Mouse (Mus musculus): ENCODE measurements around the gene R3hdm4.
A peak's percentile ranks its signal among the peaks of the same experiment; 100 is the strongest.
"Not testable (repeated sequence)": the region's sequence is repeated elsewhere in the genome, so short reads cannot be mapped to it uniquely, and the experiment has no call there.

R3hdm4 gene

DNA sequence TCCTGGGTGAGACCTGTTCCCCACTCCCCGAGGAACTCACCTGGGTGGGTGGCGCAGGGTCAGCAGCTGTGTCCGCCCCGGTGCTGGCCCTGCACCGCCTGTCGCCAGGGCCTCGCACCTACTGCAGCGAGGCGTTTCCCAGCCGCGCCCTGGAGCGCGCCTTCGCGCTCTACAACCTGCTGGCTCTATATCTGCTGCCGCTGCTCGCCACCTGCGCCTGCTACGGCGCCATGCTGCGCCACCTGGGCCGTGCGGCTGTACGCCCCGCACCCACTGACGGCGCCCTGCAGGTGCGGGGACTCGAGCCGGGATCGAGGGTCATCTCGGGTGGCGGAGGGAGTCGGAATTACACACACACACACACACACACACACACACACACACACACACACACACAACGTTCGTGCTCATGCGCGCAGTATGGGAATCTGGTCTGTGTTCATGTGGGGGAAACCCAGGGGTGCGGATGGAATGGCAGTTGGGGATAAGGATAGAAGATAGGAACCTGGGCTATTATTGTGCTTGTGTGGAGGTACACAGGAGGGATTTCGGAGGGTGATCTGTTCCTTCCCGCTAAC is at the start of gene R3hdm4:
R3hdm4 (minus strand) TSS at position 251 of the 578 bp plus-strand sequence.
- no peak for DNase-seq (ENCODE audit: low read depth)

GRCm38 (mm10) chr10:79970415-79971182 is 49.6 kb upstream of the R3hdm4 start, which contains the start of gene Grin3b:
TSS of gene Grin3b (plus strand) at chr10:79970715.
- no peak for DNase-seq (ENCODE audit: low read depth)

- DNase-seq (ENCODE audit: low read depth): no peak
These were observed 48.1 kb upstream of the R3hdm4 start for GRCm38 (mm10) chr10:79969124-79969568.

DNA sequence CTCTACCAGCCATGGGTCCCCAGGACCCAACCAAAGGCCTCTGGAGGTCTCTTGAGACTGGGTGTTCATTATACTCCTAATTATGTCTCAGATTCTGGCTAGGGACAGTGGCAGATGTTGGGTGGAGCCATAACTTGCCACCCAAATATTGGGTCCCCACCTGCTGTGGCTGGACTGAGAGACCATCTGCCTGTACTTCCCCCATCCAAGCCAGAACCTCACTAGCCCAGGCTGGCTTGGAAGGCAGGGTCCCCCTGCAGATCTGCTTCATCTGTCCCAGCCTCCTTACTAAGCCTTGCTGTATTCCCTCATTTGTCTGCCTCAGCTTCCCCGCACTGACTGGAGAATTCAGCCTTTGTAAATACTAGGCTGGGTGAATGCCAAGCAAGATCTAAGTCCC is 47.2 kb upstream of the R3hdm4 start:
- DNase-seq (ENCODE audit: low read depth): no peak

- DNase-seq (ENCODE audit: low read depth): no peak
These were observed 45.9 kb upstream of the R3hdm4 start for GRCm38 (mm10) chr10:79966886-79967400.

GRCm38 (mm10) chr10:79965325-79965724 is 44.3 kb upstream of the R3hdm4 start:
- no peak for DNase-seq (ENCODE audit: low read depth)

- no peak for DNase-seq (ENCODE audit: low read depth)
These were observed 43.7 kb upstream of the R3hdm4 start for GRCm38 (mm10) chr10:79964727-79965126.

DNA sequence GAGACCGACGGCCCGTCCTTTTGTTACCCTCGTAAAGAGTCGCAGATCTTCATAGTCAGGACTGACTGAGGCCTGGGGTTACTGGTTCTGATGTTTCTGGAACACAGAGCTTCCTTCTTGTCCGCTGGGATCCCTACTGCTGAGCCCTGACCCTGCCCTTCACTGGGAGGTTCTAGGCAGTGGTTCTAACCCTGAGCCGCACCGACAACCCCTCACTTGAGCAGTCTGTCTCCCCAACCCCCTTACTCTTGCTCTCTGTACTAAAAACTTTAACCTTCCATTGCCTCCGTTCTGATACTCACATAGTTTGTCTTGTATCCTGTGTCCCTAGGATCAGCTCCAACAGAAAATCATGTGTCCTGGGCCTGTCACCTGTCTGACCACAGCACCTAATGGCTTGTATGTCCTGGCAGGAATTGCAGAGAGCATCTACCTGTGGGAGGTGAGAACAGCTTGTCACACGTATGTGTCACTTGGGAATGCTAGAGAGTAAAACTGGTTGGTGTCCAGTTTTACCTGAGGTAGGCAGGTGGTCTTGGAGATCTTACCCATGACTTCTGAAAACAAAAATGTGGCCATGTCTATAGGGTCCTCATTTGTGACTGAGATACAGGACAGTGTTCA is 39.8 kb upstream of the R3hdm4 start:
- DNase-seq (ENCODE audit: low read depth): no peak

DNA sequence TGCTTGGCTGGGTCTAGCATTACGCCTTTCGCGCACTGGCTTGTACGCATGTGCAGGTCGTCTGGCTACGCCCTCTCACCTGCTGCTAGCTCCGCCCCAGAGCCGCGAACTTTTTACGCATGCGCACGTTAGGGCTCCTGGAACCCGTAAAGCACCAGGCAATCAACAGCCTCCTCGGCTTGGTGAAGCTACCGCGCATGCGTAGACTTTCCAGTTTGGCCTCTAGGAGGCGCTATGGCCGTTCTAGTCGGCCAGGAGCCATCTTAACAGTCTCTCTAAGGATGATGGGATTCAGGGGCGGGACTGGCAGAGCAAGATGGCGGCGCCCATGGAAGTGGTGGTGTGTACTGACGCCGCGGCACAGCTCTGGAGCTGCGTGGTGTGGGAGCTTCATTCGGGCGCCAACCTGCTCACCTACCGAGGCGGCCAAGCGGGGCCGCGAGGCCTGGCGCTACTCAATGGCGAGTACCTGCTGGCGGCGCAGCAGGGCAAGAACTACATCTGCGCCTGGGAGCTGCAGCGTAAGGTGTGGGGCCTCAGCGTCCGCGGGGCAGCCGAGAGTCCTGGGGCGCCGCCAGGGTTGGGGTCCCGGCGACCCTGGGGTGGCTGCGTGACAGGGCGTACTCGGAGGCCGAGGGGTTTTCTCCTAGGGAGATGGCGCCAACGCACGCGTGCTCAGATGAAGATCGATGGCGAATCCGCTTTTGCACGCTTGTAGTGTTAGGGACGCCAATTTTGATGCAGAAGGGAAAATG is 39.0 kb upstream of the R3hdm4 start, which contains the start of gene Wdr18:
Wdr18 (plus strand) TSS at position 306 of the 755 bp plus-strand sequence.
- DNase-seq (ENCODE audit: low read depth): peak; percentile 99

- DNase-seq (ENCODE audit: low read depth): not testable (repeated sequence)
These were observed 38.4 kb upstream of the R3hdm4 start for GRCm38 (mm10) chr10:79959412-79959811.

- DNase-seq (ENCODE audit: low read depth): peak; percentile 68
These were observed 37.3 kb upstream of the R3hdm4 start for GRCm38 (mm10) chr10:79958140-79958816.

GRCm38 (mm10) chr10:79956643-79957154 is 35.7 kb upstream of the R3hdm4 start:
- no peak for DNase-seq (ENCODE audit: low read depth)

DNA sequence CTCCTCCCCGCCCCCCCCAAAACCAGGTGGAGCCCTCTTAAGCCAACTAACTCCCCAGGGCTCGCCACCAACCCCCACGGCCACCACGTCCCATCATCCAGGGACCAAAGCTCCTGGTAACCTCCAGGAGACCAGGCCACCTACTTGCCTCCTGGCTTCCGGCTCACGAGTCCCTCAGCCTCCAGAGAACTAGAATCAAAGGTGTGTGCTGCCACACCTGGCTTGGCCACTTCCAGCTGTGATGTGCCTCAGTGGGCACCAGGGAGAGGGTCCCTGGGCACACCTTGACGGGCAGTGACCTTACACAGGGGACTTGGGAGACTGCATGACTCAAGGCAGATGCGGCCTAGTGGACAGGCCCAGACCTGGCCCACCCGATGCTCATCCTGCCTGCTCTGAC is 34.7 kb upstream of the R3hdm4 start:
- no peak for DNase-seq (ENCODE audit: low read depth)

DNA sequence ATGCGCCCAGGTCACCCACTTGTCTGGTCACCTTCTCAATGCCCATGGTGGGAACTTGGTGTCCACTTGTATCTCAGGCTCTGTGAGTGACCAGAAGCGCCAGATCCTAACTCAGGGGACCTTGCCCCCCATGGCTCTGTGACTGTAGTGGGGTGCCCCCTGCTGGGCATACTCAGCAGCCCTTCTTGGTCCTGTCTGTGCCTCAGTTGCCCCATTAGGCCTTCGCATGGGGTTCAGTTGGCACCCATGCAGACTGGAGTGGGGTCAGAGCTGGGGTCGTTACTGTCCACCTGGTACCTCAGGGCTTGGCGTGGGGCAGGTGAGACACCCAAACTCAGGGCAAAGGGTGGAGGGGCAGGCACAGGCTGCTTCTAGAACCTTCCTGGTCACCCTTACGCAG is 32.9 kb upstream of the R3hdm4 start:
- no peak for DNase-seq (ENCODE audit: low read depth)

- no peak for DNase-seq (ENCODE audit: low read depth)
These were observed 29.7 kb upstream of the R3hdm4 start for GRCm38 (mm10) chr10:79950661-79951060.

DNA sequence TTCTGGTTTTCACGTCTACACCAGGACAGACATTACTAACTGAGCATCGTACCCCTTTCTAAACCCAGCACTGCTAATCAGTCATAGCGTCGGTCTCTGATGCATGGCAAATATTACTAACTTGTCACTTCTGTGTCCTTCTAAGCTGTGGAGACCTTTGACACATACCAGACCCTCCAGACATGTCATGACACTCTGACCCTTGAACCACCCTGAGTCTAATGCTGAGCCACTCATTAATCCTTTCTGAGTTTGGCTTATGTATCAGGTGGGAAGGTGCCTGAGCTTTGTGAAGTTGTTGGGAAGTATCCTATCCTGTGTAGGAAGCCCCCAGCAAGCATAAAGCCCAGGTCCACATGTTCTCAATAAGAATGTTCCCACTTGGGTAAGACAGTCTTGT is 28.9 kb upstream of the R3hdm4 start:
- no peak for DNase-seq (ENCODE audit: low read depth)

DNA sequence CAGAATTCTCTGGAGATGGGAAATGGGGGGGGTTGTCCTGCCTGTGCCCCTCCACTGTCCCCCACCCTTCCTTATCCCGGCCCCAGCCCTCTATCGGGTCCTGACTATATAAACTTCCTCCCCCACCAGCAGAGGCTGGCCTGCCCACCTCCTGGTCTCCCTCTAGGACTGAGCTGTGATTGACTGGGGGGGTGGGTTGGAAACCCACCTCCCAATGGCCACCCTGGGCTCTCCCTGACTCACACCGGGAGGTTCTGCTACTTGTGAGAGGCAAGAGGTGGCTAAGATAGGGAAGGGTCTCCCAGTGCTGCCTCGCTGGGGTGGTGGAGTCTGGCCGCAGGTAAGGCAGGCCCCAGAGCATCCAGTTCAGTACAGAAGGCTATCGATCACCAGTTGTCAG is 26.5 kb upstream of the R3hdm4 start:
- no peak for DNase-seq (ENCODE audit: low read depth)

DNA sequence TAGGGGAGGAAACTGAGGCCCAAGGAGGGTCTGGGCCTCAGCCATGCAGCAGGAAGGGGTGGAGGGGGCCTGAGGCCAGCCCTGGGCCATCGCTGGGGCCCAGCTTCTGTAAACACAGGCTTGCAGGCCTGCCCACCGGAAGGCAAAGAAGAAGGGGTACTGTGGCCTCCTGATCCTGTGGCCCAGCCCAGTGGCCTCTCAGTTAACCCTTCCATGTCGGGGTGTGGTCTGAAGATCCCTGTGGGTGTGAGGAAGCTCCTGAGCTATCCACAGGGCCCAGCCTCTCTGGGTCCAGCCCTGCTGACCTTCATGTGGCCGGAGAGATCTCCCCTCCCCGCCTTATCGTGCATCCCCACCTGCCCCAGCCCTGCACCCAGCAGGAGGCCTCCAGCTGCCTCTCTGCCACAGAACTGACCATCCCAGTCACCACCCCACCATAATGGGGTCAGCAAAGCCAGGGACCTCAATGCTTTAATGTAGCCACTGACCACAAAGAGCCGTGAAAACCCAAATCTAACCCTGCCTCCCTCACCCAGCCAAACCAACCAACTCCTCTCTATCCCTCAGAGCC is 25.8 kb upstream of the R3hdm4 start:
- no peak for DNase-seq (ENCODE audit: low read depth)

DNA sequence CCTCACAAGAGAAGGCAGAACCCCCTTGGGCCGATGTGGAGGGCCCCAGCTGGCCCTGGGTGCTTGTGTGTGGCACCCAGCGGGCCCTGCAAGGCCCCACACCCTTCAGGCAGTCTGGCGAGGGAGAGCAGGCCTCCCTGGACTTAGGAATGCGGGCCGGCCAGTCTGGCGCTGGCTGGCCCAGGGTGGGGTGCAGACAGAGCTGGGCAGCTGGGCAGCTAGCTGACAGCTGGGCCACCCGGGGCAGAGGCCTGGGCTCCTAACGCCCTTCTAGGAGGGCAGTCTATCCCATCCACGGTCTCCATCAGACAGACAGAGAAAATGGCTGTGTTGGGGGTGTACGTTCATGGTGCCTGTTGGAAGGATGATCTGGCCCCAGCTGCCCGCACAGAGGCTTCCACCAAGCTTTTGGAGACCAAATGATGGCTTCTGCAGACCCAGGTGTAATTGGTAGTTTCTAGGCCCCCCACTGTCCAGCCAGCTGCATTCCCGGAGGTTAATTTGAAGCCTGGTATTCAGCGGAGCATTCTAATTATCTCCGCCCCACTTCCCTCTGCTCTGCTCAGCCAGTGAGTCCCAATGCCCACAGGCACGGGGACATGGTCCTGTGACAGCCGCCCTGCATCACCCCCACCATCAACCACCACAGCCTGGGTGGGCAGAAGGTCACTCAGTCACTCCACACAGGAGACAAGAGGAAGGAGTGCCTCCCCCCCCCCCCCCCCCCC is 24.7 kb upstream of the R3hdm4 start:
- no peak for DNase-seq (ENCODE audit: low read depth)

- DNase-seq (ENCODE audit: low read depth): no peak
These were observed 22.5 kb upstream of the R3hdm4 start for GRCm38 (mm10) chr10:79943471-79943901.
